21 mouse cellular contexts compared by ENCODE assay signal in the genomic region with DNA sequence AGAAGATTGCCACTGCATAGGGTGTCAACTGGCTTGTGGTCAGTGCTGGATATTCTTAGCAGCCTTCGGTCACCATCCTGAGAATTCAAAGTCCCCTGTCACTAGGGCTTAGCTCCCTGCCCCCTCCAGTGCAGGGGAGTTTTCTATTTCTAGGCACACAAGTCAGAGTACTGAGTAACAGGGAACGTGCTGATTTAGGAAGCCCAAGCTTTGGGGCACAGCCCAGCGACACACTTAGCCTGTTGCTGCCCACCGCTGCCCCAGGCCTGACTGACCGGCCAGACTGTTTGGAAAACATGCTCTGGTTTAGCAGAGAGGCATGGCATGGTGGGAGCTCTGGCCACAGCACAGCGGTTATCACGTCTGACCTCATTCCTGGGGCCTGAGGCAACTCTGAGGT. TPM values are rescaled to one million over a fixed set of nuclear protein-coding genes. Genes with fewer than 3 reads are reported as not detected.
DNase-seq lines count a peak whose midpoint lies in the region; ATAC-seq lines count a peak whose summit lies in the region.
"Had no signal": no experiment of that assay in that cellular context is flagged by ENCODE, and none has a peak within 500 bp of the region (broad histone marks: within the 10 kb centered on the region; RNA-seq: fewer than 3 reads in every experiment).

No protein-coding gene starts in this region.

- ATAC-seq in embryonic facial prominence, embryonic 15.5 days (ENCODE audit: insufficient number of reproducible peaks, low FRiP score, low TSS enrichment, low read depth): 0 out of 2 replicates have a peak, but pooled peaks have one; percentile 51
- peak; percentile 21; the same call in 1 of the 2 replicates for ATAC-seq in liver, embryonic 16.5 days (ENCODE audit: low read depth)
- no peak for ATAC-seq in liver, embryonic 12.5 days
- ATAC-seq in heart, embryonic 12.5 days (ENCODE audit: insufficient number of reproducible peaks, low FRiP score): peak; percentile 77
- ATAC-seq: CD4-positive, CD25-positive, alpha-beta regulatory T cell, adult 4 months had no signal

- WGBS in embryonic facial prominence, embryonic 15.5 days: 74% methylated on average over 7 of the region's 7 CpGs
- 78% methylated on average over 7 of the region's 7 CpGs for WGBS in embryonic facial prominence, embryonic 10.5 days
- 48% methylated on average over 7 of the region's 7 CpGs for WGBS in liver, embryonic 16.5 days (ENCODE audit: insufficient replicate concordance)
- WGBS in liver, embryonic 12.5 days (ENCODE audit: insufficient replicate concordance): 42% methylated on average over 7 of the region's 7 CpGs
- 23% methylated on average over 7 of the region's 7 CpGs for WGBS in heart, embryonic 12.5 days

- no peak overlapping the region for H3K9ac ChIP-seq in embryonic facial prominence, embryonic 15.5 days
- H3K9ac ChIP-seq in liver, embryonic 16.5 days (ENCODE audit: low read depth, low read length): no peak overlapping the region
- H3K9ac ChIP-seq in liver, embryonic 12.5 days: no peak overlapping the region
- peak overlapping the region; percentile 36; the same call in 1 of the 2 replicates for H3K9ac ChIP-seq in heart, embryonic 12.5 days
- H3K9ac ChIP-seq: forebrain, embryonic 12.5 days; hindbrain, embryonic 13.5 days; lung, embryonic 14.5 days; neural tube, embryonic 12.5 days had no signal

- H3K4me2 ChIP-seq in embryonic facial prominence, embryonic 15.5 days (replicated peaks): no peak overlapping the region
- no peak overlapping the region for H3K4me2 ChIP-seq in liver, embryonic 16.5 days (ENCODE audit: low read depth, low read length)
- H3K4me2 ChIP-seq in liver, embryonic 12.5 days: no peak overlapping the region
- H3K4me2 ChIP-seq in heart, embryonic 12.5 days: 0 out of 2 replicates have a peak overlapping the region, but pooled peaks have one; percentile 7
- H3K4me2 ChIP-seq: forebrain, embryonic 12.5 days; hindbrain, embryonic 13.5 days; lung, embryonic 14.5 days; midbrain, embryonic 11.5 days; neural tube, embryonic 12.5 days had no signal

- no peak overlapping the region for H3K4me3 ChIP-seq in embryonic facial prominence, embryonic 15.5 days (replicated peaks)
- H3K4me3 ChIP-seq in embryonic facial prominence, embryonic 10.5 days: no peak overlapping the region
- H3K4me3 ChIP-seq in liver, embryonic 16.5 days (ENCODE audit: low read depth, low read length): no peak overlapping the region
- no peak overlapping the region for H3K4me3 ChIP-seq in liver, embryonic 12.5 days
- no peak overlapping the region for H3K4me3 ChIP-seq in heart, embryonic 12.5 days
- H3K4me3 ChIP-seq: forebrain, embryonic 12.5 days; hindbrain, embryonic 13.5 days; left cerebral cortex, adult 2 months; limb, embryonic 10.5 days; neural tube, embryonic 12.5 days had no signal

- no peaks in the 10 kb centered on the region for H3K9me3 ChIP-seq in embryonic facial prominence, embryonic 15.5 days (replicated peaks)
- no peaks in the 10 kb centered on the region for H3K9me3 ChIP-seq in embryonic facial prominence, embryonic 10.5 days
- no peaks in the 10 kb centered on the region for H3K9me3 ChIP-seq in liver, embryonic 16.5 days (replicated peaks; ENCODE audit: control insufficient read depth, low read length)
- H3K9me3 ChIP-seq in liver, embryonic 12.5 days (replicated peaks): no peaks in the 10 kb centered on the region
- no peaks in the 10 kb centered on the region for H3K9me3 ChIP-seq in heart, embryonic 12.5 days (replicated peaks)
- H3K9me3 ChIP-seq: forebrain, embryonic 12.5 days; hindbrain, embryonic 13.5 days; limb, embryonic 10.5 days; neural tube, embryonic 12.5 days had no signal

- no peak for DNase-seq in embryonic facial prominence, embryonic 10.5 days (ENCODE audit: low spot score)
- peak; percentile 44 for DNase-seq in heart, postnatal 4 days
- no peak for DNase-seq in layer of hippocampus, postnatal 10 days (ENCODE audit: low spot score in 2 of 2)
- no peak for DNase-seq in left cerebral cortex, postnatal 14 days (ENCODE audit: low spot score in 2 of 2)
- DNase-seq: cerebellum, adult 2 months; cerebellum, postnatal 36 days; kidney, adult 8-10 months; kidney, postnatal 25 days; lung, embryonic 14.5 days; lung, postnatal 36 days had no signal

- intact Hi-C loops in left cerebral cortex, postnatal 14 days (cut with DNase I): no loop called here

- H3K36me3 ChIP-seq in embryonic facial prominence, embryonic 15.5 days: no peaks in the 10 kb centered on the region
- peaks cover 10% of the 10 kb centered on the region; the same call in 1 of the 2 replicates for H3K36me3 ChIP-seq in embryonic facial prominence, embryonic 10.5 days (replicated peaks)
- H3K36me3 ChIP-seq in liver, embryonic 16.5 days (ENCODE audit: control insufficient read depth, insufficient read depth): no peaks in the 10 kb centered on the region
- no peaks in the 10 kb centered on the region for H3K36me3 ChIP-seq in liver, embryonic 12.5 days
- H3K36me3 ChIP-seq in heart, embryonic 12.5 days: peaks cover 3% of the 10 kb centered on the region; the same call in 1 of the 2 replicates
- H3K36me3 ChIP-seq: forebrain, embryonic 12.5 days; hindbrain, embryonic 13.5 days; neural tube, embryonic 12.5 days had no signal

- no peak overlapping the region for H3K27ac ChIP-seq in embryonic facial prominence, embryonic 15.5 days (replicated peaks)
- no peak overlapping the region for H3K27ac ChIP-seq in embryonic facial prominence, embryonic 10.5 days (replicated peaks)
- H3K27ac ChIP-seq in liver, embryonic 16.5 days (ENCODE audit: low read length): no peak overlapping the region
- H3K27ac ChIP-seq in liver, embryonic 12.5 days: no peak overlapping the region
- peak overlapping the region; percentile 94 for H3K27ac ChIP-seq in heart, embryonic 12.5 days (ENCODE audit: poor library complexity, severe bottlenecking)
- H3K27ac ChIP-seq: forebrain, embryonic 12.5 days; hindbrain, embryonic 13.5 days; left cerebral cortex, adult 2 months; limb, embryonic 10.5 days; neural tube, embryonic 12.5 days had no signal

- no peaks in the 10 kb centered on the region for H3K27me3 ChIP-seq in embryonic facial prominence, embryonic 15.5 days
- H3K27me3 ChIP-seq in embryonic facial prominence, embryonic 10.5 days (replicated peaks; ENCODE audit: low read depth, poor library complexity, severe bottlenecking): peaks cover 43% of the 10 kb centered on the region
- H3K27me3 ChIP-seq in liver, embryonic 16.5 days (ENCODE audit: control insufficient read depth, insufficient read depth, low read depth, low read length): no peaks in the 10 kb centered on the region
- peaks cover 18% of the 10 kb centered on the region for H3K27me3 ChIP-seq in liver, embryonic 12.5 days (replicated peaks)
- peaks cover 4% of the 10 kb centered on the region for H3K27me3 ChIP-seq in heart, embryonic 12.5 days (replicated peaks)
- H3K27me3 ChIP-seq: neural tube, embryonic 12.5 days had no signal

- H3K4me1 ChIP-seq in embryonic facial prominence, embryonic 15.5 days: no peaks in the 10 kb centered on the region
- no peaks in the 10 kb centered on the region for H3K4me1 ChIP-seq in embryonic facial prominence, embryonic 10.5 days
- no peaks in the 10 kb centered on the region for H3K4me1 ChIP-seq in liver, embryonic 16.5 days (ENCODE audit: control insufficient read depth, low read depth, low read length)
- no peaks in the 10 kb centered on the region for H3K4me1 ChIP-seq in liver, embryonic 12.5 days
- H3K4me1 ChIP-seq in heart, embryonic 12.5 days (replicated peaks): peaks cover 44% of the 10 kb centered on the region
- H3K4me1 ChIP-seq: forebrain, embryonic 12.5 days; hindbrain, embryonic 13.5 days; limb, embryonic 10.5 days; neural tube, embryonic 12.5 days had no signal

RNA-seq across cellular contexts. Expression of gene Bcor, which starts 54.8 kb away (rescaled TPM):
- 13.9 and 14.5 TPM in 2 replicates for polyA plus RNA-seq in embryonic facial prominence, embryonic 15.5 days (2015; fragmentation: Nextera tagmentation; extraction: Ambion mirVana)
- 23.7 and 26.3 TPM in 2 replicates for polyA plus RNA-seq in embryonic facial prominence, embryonic 10.5 days (2016; fragmentation: Nextera tagmentation; extraction: Ambion mirVana)
- polyA plus RNA-seq in liver, embryonic 16.5 days (2015; fragmentation: Nextera tagmentation; extraction: Ambion mirVana): 4.5 and 4.9 TPM in 2 replicates
- 7.9 and 8.4 TPM in 2 replicates for polyA plus RNA-seq in liver, embryonic 12.5 days (2016; fragmentation: Nextera tagmentation; extraction: Ambion mirVana)
- polyA plus RNA-seq in heart, embryonic 12.5 days (2016; fragmentation: Nextera tagmentation; extraction: Ambion mirVana): 20.3 and 23.4 TPM in 2 replicates
- total RNA-seq in heart, postnatal 4 days (2021): 10 to 100 TPM; 46.2 to 48.1 TPM
- total RNA-seq in layer of hippocampus, postnatal 10 days (2021): 10 to 100 TPM; 18.2 to 18.5 TPM
- total RNA-seq in left cerebral cortex, postnatal 14 days (2021): 10 to 100 TPM; 27.1 to 27.4 TPM
